Mouse (Mus musculus) lung, postnatal 0 days (tissue): Measurements from ENCODE around the gene Trcg1.

Experiments used
- CTCF ChIP-seq: IDR thresholded peaks from 2 replicates; pipeline ENCODE4 v1.5.1; 2016; ENCODE audit warnings: antibody characterized with exemption, mild to moderate bottlenecking
- EP300 ChIP-seq: IDR thresholded peaks from 2 replicates; pipeline ENCODE4 v1.6.1; 2016; ENCODE audit warnings: antibody characterized with exemption, mild to moderate bottlenecking, control low read depth

DNA sequence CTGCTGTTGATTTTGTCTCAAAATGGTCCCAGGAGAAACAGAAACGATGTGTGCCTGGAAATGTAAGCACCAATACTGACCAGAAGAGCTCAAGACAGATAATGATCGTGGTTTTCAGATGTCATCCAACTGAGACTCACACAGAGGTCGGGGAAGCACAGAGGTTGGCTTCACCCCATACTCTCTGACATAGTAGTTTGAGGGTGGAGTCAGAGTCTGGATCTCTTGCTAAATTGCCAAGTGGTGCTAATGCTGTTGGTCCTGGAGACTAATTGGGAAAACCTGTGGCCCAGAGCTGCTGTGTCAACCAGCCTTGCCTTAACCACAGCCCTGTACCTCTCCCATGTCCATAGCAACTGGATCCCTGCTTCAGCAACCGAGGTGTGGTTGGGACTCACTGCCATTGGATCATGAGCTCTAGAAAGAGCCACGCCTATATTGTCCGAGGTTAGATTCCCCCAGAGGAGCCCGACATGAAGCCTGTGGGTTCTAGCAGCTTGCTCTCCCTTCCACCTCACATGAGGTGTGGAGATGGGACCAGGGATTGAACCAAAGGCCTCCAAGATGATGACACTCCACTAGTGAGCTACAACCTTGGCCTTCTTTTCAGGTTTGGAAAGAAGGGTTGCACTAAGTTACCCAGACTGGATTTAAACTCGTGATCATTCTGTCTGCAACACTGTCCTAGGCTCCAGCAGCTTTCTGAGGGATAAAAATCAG lies 4.7 kb upstream of the Trcg1 start:
- no peak for TF ChIP-seq CTCF
- TF ChIP-seq EP300 = no peak
